Mouse (Mus musculus) ovary, adult 18-20 months (tissue): ENCODE results near the gene Rps10.

ENCODE experiments used
- DNase-seq: peaks from one replicate; pipeline ENCODE4 v3.0.0; 2022; ENCODE audit warnings: low spot score, mixed read lengths

Gene Rps10

GRCm38 (mm10) chr17:27611994-27612393 is 24.5 kb downstream of the Rps10 start:
- no peak for DNase-seq

GRCm38 (mm10) chr17:27611519-27611884 is 25.0 kb downstream of the Rps10 start:
- no peak for DNase-seq

GRCm38 (mm10) chr17:27610679-27611518 is 25.6 kb downstream of the Rps10 start:
- DNase-seq, result no peak

- no peak for DNase-seq
Measured at GRCm38 (mm10) chr17:27609576-27609975, 26.9 kb downstream of the Rps10 start.

- no peak for DNase-seq
Measured at GRCm38 (mm10) chr17:27603522-27604234, 32.8 kb downstream of the Rps10 start.

- DNase-seq, result no peak
Measured at GRCm38 (mm10) chr17:27603036-27603435, 33.4 kb downstream of the Rps10 start.

- DNase-seq, result no peak
Measured at GRCm38 (mm10) chr17:27600869-27601268, 35.6 kb downstream of the Rps10 start.

GRCm38 (mm10) chr17:27600286-27600685 is 36.2 kb downstream of the Rps10 start:
- no peak for DNase-seq

GRCm38 (mm10) chr17:27596376-27597190 is 39.9 kb downstream of the Rps10 start:
- no peak for DNase-seq

- DNase-seq, result no peak
Measured at GRCm38 (mm10) chr17:27595659-27596375, 40.7 kb downstream of the Rps10 start.

GRCm38 (mm10) chr17:27592565-27592910 is 43.9 kb downstream of the Rps10 start:
- DNase-seq, result no peak

GRCm38 (mm10) chr17:27591826-27592564 is 44.5 kb downstream of the Rps10 start:
- no peak for DNase-seq

- DNase-seq, result no peak
Measured at GRCm38 (mm10) chr17:27588231-27588630, 48.2 kb downstream of the Rps10 start.

- no peak for DNase-seq
Measured at GRCm38 (mm10) chr17:27587252-27587651, 49.2 kb downstream of the Rps10 start.

- no peak for DNase-seq
Measured at GRCm38 (mm10) chr17:27586661-27587060, 49.8 kb downstream of the Rps10 start.

- no peak for DNase-seq
Measured at GRCm38 (mm10) chr17:27583185-27583894, 53.1 kb downstream of the Rps10 start.
